Mouse (Mus musculus) heart, adult 2 months (tissue): ENCODE measurements around the gene Mrps27. TPM values are rescaled to one million over a fixed set of nuclear protein-coding genes. Genes with fewer than 3 reads are reported as not detected.

Experiments
- DNase-seq, 2 experiments: peaks; one replicate each; pipeline ENCODE4 v3.0.0; 2021
- H3K27ac ChIP-seq: fragments of 200-600 bp; 2 replicates; pipeline ENCODE4 v1.8.1; 2022
- H3K27me3 ChIP-seq: fragments of 200-500 bp; 2 replicates; pipeline ENCODE4 v1.6.1; 2012; ENCODE audit warnings: mild to moderate bottlenecking, low read length, inconsistent platforms, mixed read lengths; ENCODE audit not compliant: control insufficient read depth, insufficient read depth
- H3K36me3 ChIP-seq: fragments of 200-500 bp; 2 replicates; pipeline ENCODE4 v1.6.1; 2012; ENCODE audit warnings: low read length, inconsistent platforms; ENCODE audit not compliant: control insufficient read depth, insufficient read depth
- H3K4me1 ChIP-seq: fragments of 200-500 bp; 2 replicates; pipeline ENCODE4 v1.6.1; 2011; ENCODE audit warnings: low read length; ENCODE audit not compliant: control insufficient read depth, insufficient read depth
- H3K4me3 ChIP-seq: fragments of 200-600 bp; 2 replicates; pipeline ENCODE4 v1.8.1; 2022
- H3K79me2 ChIP-seq: fragments of 200-500 bp; replicated peaks from 2 replicates; pipeline ENCODE4 v1.6.1; 2012; ENCODE audit warnings: mild to moderate bottlenecking, inconsistent platforms, low read length, moderate library complexity, mixed read lengths; ENCODE audit not compliant: control insufficient read depth, insufficient read depth
- H3K9ac ChIP-seq: fragments of 200-500 bp; 2 replicates; pipeline ENCODE4 v1.6.1; 2012; ENCODE audit warnings: low read depth, mild to moderate bottlenecking, control low read depth, inconsistent platforms, low read length, mixed read lengths
- CTCF ChIP-seq: fragments of 200-600 bp; IDR thresholded peaks from 2 replicates; pipeline ENCODE4 v1.8.1; 2022; ENCODE audit warnings: antibody characterized with exemption, mild to moderate bottlenecking, moderate library complexity
- EP300 ChIP-seq: fragments of 200-500 bp; IDR thresholded peaks from 2 replicates; pipeline ENCODE4 v1.6.1; 2011; ENCODE audit warnings: low read depth, low read length, control low read depth; ENCODE audit not compliant: insufficient read depth
- POLR2A ChIP-seq: fragments of 200-500 bp; IDR thresholded peaks from 2 replicates; pipeline ENCODE4 v1.6.1; 2011; ENCODE audit warnings: mild to moderate bottlenecking, low read depth, low read length, control low read depth; ENCODE audit not compliant: insufficient read depth
- WGBS: fragments of 180-500 bp; shearing (Covaris S2); methylation state at CpG from one replicate; pipeline ENCODE4 v1.1.7; 2018; 5-methylcytosine and 5-hydroxymethylcytosine counted together
- intact Hi-C: fragments of 180-260 bp; cut with DNase I; formaldehyde crosslinking; loops from one replicate; pipeline ENCODE4 v1.15.1; 2025
- polyA plus RNA-seq: library from polyadenylated mRNA; depleted of rRNA; stranded (reverse); fragments of >200 nt; gene quantifications from 2 replicates; pipeline ENCODE4 v1.2.3, GENCODE M21; 2012
- total RNA-seq, 2 experiments: library from RNA; stranded (reverse); gene quantifications; 2 replicates each; pipeline ENCODE4 v1.2.3; 2021

Gene Mrps27
- total and polyA plus RNA-seq, 3 experiments = 39.3 to 48.0 (median 40.8) TPM

DNA sequence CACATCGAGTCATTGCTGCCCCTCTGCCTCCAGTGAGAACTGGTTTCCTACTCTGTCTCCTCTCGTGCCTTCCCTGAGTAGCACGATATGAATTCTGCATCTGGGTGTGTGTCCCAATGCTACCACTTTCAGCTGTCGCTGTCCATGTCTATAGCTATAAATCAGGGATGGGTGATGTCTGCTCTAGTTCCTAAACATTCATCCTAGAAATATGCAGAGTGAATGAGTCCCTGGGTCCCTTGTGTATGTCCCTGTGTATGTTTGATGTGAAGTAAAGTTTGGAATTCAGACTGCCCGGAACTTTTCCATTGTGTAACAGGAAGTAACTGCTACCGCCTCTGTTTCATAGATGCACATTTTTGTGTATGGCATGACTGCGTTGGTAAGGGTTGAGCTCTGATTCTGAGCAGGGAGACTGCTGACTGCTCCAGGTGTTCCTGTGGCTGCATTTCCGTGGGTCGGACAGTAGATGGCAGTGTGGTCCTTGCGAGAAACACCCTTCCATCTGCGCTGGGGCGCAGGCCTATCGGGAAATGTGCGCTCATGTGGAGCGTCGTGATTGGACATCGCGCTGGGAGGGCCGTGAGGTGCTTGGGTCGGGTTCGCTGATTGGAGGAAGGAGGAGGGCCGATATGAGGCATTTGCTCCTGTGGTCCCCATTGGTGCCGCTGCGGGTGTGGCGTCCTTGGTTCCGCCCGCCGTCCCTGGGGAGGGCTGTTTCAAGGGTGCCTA is 8.3 kb downstream of the Mrps27 start:
- no peaks in the 10 kb centered on the region for H3K27me3 ChIP-seq
- DNase-seq = peak; percentile 92 to 96
- no peak overlapping the region for H3K9ac ChIP-seq
- 10% methylated on average over 28 of the region's 28 CpGs for WGBS
- H3K36me3 ChIP-seq = no peaks in the 10 kb centered on the region
- no peaks in the 10 kb centered on the region for H3K79me2 ChIP-seq
- peak overlapping the region; percentile 97 for H3K27ac ChIP-seq
- H3K4me3 ChIP-seq = peak overlapping the region; percentile 64
- TF ChIP-seq CTCF (peak; percentile 95; the same call in 1 of the 2 replicates), EP300 (peak; percentile 97), POLR2A (peak; percentile 57; the same call in 1 of the 2 replicates)
- no peaks in the 10 kb centered on the region for H3K4me1 ChIP-seq
- intact Hi-C loops = loop anchor here (1.0 to 5.0 kb wide), 2 partner anchors 484 to 649 kb away; no protein-coding TSS in a partner anchor

DNA sequence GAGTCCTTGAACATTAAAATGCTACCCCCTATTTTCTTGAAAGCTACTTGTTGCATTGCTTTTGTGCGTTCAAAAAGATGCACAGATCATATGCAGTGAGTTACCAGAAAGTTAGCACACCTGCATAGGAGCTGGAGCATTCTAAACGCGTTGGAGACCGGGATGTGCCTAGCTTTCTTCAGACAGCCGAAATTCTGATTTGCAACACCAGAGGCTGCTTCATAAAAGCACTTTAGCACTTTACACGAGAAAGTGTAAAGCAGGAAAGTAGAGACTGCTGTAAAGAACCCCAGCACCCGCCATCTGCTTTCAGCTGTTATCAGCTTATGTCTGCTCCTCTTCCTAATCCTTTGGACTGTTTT is 8.9 kb downstream of the Mrps27 start:
- Histone ChIP-seq H3K4me3 (peak overlapping the region; percentile 64), H3K4me1 (no peaks in the 10 kb centered on the region), H3K9ac (peak overlapping the region; percentile 34), H3K27ac (peak overlapping the region; percentile 97), H3K27me3 (no peaks in the 10 kb centered on the region), H3K36me3 (no peaks in the 10 kb centered on the region), H3K79me2 (no peaks in the 10 kb centered on the region)
- 4% methylated on average over 7 of the region's 7 CpGs for WGBS
- TF ChIP-seq EP300 = no peak
- no peak; the same call in 1 of the 2 replicates for TF ChIP-seq POLR2A
- no peak for TF ChIP-seq CTCF
- intact Hi-C loops = loop anchor here (1.0 to 5.0 kb wide), 2 partner anchors 484 to 649 kb away; no protein-coding TSS in a partner anchor
- DNase-seq = no peak

DNA sequence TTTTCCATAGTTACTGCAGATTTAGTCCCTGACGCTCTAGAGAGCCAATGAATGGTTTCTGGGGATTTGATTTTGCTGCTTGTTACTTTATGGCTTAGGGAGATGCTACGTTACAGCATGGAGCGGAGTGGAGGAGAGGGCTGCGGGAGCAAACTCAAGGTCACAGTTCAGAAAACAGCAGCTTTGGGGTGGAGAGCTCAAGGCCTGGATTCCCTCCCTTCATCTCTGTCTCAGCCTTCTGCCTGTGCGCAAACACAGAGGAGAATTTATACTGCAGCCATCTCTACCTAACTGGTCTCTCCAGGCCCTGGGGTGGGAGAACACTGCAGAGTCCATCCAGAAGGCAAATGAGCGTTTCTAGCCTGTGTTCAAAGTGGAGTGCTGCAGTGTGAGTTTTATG is 10.5 kb downstream of the Mrps27 start:
- Histone ChIP-seq H3K4me1 (no peaks in the 10 kb centered on the region), H3K36me3 (no peaks in the 10 kb centered on the region), H3K27me3 (no peaks in the 10 kb centered on the region), H3K4me3 (no peak overlapping the region), H3K79me2 (no peaks in the 10 kb centered on the region), H3K9ac (no peak overlapping the region), H3K27ac (no peak overlapping the region)
- 92% methylated on average over 6 of the region's 6 CpGs for WGBS
- DNase-seq = no peak
- intact Hi-C loops = loop anchor here (5.0 kb wide), 1 partner anchor 597 kb away; no protein-coding TSS in a partner anchor
- no peak for TF ChIP-seq CTCF

DNA sequence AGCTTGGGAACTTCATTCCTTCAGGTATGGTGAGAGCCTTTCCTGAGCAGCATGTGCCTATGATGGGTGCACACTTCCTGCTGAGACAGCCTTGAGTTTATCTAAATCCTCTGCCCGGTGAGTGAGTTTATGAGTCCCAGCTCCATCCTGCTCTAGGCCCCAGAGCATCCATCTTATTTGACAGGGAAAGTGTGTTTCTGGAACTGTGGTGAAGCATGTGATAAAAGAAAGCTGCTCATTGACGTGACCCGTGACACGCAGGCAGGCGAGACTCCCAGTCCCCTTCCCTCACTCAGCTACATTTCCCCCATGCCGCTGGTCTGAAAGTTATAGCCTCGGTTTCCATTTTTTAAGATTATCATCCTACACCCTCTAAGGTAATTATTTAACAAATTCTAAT is 11.3 kb downstream of the Mrps27 start:
- TF ChIP-seq EP300 (no peak), CTCF (no peak), POLR2A (no peak)
- H3K79me2 ChIP-seq = no peaks in the 10 kb centered on the region
- no peaks in the 10 kb centered on the region for H3K36me3 ChIP-seq
- H3K27ac ChIP-seq = no peak overlapping the region
- WGBS = 84% methylated on average over 7 of the region's 7 CpGs
- no peak overlapping the region for H3K4me3 ChIP-seq
- H3K9ac ChIP-seq = no peak overlapping the region
- no peaks in the 10 kb centered on the region for H3K4me1 ChIP-seq
- intact Hi-C loops = loop anchor here (5.0 kb wide), 1 partner anchor 596 kb away; no protein-coding TSS in a partner anchor
- no peak for DNase-seq
- H3K27me3 ChIP-seq = no peaks in the 10 kb centered on the region

DNA sequence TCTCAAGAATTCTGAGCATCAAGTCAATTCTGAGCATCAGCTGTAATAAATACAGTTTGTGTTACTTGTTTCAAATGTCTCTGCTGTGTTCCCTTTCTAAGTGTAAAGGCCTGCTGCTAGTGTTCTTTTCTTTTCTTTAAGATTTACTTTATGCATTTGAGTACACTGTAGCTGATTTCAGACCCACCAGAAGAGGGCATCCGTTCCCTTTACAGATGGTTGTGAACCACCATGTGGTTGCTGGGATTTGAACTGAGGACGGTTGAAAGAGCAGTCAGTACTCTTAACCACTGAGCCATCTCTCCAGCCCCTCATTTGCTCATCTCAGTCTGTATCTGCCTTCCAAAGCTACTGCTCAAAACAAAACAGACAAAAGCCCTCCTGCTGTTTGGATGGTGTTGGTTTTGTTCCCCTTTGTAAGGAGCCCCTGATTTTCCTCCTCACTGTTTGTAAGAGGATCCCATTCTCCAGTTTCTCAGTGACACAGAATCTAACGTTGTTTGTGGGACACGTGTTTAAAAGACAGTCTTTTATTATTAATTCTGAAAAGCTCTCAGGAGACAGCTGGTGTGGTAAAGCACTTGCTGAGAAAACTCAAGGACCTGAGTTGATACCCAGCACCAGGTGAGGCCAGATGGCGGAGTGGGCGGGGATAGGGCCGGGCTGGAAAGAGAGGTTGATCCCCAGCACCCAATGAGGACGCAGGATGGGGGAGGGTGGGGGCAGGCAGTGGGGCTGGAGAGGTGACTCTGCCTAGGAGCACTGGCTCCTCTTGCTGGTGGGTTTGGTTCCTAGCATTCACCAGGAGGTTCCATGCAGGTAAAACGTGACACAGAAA is 12.1 kb downstream of the Mrps27 start:
- intact Hi-C loops = loop anchor here (5.0 kb wide), 1 partner anchor 596 kb away; no protein-coding TSS in a partner anchor
- TF ChIP-seq CTCF (peak; percentile 43), POLR2A (no peak), EP300 (no peak)

More for the DNA sequence above, 12.1 kb downstream of the Mrps27 start:
- Histone ChIP-seq H3K79me2 (no peaks in the 10 kb centered on the region), H3K4me3 (no peak overlapping the region), H3K9ac (no peak overlapping the region), H3K36me3 (no peaks in the 10 kb centered on the region), H3K4me1 (no peaks in the 10 kb centered on the region), H3K27me3 (no peaks in the 10 kb centered on the region), H3K27ac (no peak overlapping the region)
- WGBS = 69% methylated on average over 9 of the region's 9 CpGs
- DNase-seq = no peak
